ENCODE assay signal across 28 mouse cellular contexts in genomic region chr16:78583968-78584367, GRCm38 (mm10).
"Had no signal": no experiment of that assay in that cellular context is flagged by ENCODE, and none has a peak within 500 bp of the region (broad histone marks: within the 10 kb centered on the region; RNA-seq: fewer than 3 reads in every experiment).

No protein-coding gene starts in this region.

- H3K36me3 ChIP-seq: limb, embryonic 10.5 days; limb, embryonic 12.5 days; limb, embryonic 13.5 days; limb, embryonic 15.5 days; liver, embryonic 12.5 days; liver, embryonic 13.5 days; liver, embryonic 15.5 days; lung, embryonic 15.5 days; midbrain, embryonic 10.5 days; midbrain, embryonic 12.5 days; midbrain, embryonic 13.5 days; midbrain, embryonic 15.5 days; neural tube, embryonic 12.5 days had no signal

- DNase-seq: left cerebral cortex, postnatal 4 days; liver; liver, embryonic 13.5 days; liver, postnatal 0 days; lung, adult 18-20 months; lung, adult 2 months; lung, embryonic 14.5 days; lung, postnatal 10 days; lung, postnatal 14 days; lung, postnatal 36 days; lung, postnatal 4 days; midbrain, embryonic 14.5 days had no signal

- H3K27me3 ChIP-seq: limb, embryonic 12.5 days; limb, embryonic 13.5 days; limb, embryonic 15.5 days; liver, embryonic 12.5 days; liver, embryonic 13.5 days; liver, embryonic 15.5 days; lung, embryonic 15.5 days; megakaryocyte, embryonic 14.5 days; midbrain, embryonic 12.5 days; midbrain, embryonic 13.5 days; midbrain, embryonic 15.5 days; neural tube, embryonic 12.5 days had no signal

- H3K4me3 ChIP-seq: left cerebral cortex, adult 2 months; limb, embryonic 10.5 days; limb, embryonic 12.5 days; limb, embryonic 13.5 days; limb, embryonic 15.5 days; liver, embryonic 12.5 days; liver, embryonic 13.5 days; liver, embryonic 15.5 days; lung, embryonic 15.5 days; megakaryocyte, embryonic 14.5 days; midbrain, embryonic 10.5 days; midbrain, embryonic 12.5 days; midbrain, embryonic 13.5 days; midbrain, embryonic 15.5 days; neural tube, embryonic 12.5 days had no signal

- H3K4me2 ChIP-seq: limb, embryonic 12.5 days; limb, embryonic 13.5 days; limb, embryonic 15.5 days; liver, embryonic 11.5 days; liver, embryonic 12.5 days; liver, embryonic 13.5 days; liver, embryonic 15.5 days; lung, embryonic 14.5 days; lung, embryonic 15.5 days; midbrain, embryonic 11.5 days; midbrain, embryonic 12.5 days; midbrain, embryonic 13.5 days; midbrain, embryonic 15.5 days; neural tube, embryonic 12.5 days had no signal
